10 mouse cellular contexts compared by ENCODE assay signal in genomic region chr9:57968166-57968771, GRCm38 (mm10). TPM values are rescaled to one million over a fixed set of nuclear protein-coding genes. Genes with fewer than 3 reads are reported as not detected.
DNase-seq lines count a peak whose midpoint lies in the region; ATAC-seq and TF ChIP-seq lines count a peak whose summit lies in the region.
"Had no signal": no experiment of that assay in that cellular context is flagged by ENCODE, and none has a peak within 500 bp of the region (broad histone marks: within the 10 kb centered on the region; RNA-seq: fewer than 3 reads in every experiment).

No protein-coding gene starts in this region.

- no peak overlapping the region for H3K9ac ChIP-seq in heart, postnatal 0 days (replicated peaks; ENCODE audit: low read depth, low read length)
- H3K9ac ChIP-seq in hindbrain, embryonic 11.5 days (ENCODE audit: low read depth, low read length) = no peak overlapping the region
- H3K9ac ChIP-seq in stomach, postnatal 0 days (ENCODE audit: low read length) = no peak overlapping the region

- ATAC-seq in heart, postnatal 0 days (ENCODE audit: insufficient read depth, low read depth) = no peak
- peak; percentile 53 for ATAC-seq in common myeloid progenitor, adult 5-6 weeks (replicated peaks; ENCODE audit: low read depth, poor library complexity, severe bottlenecking)
- ATAC-seq in hindbrain, embryonic 11.5 days (ENCODE audit: low FRiP score) = no peak
- no peak for ATAC-seq in stomach, postnatal 0 days (ENCODE audit: low FRiP score, low TSS enrichment)

- no peak overlapping the region for H3K4me3 ChIP-seq in heart, postnatal 0 days (ENCODE audit: low read depth, low read length)
- no peak overlapping the region for H3K4me3 ChIP-seq in hindbrain, embryonic 11.5 days (ENCODE audit: low read depth, low read length)
- H3K4me3 ChIP-seq in stomach, postnatal 0 days (ENCODE audit: low read depth, low read length) = no peak overlapping the region
- H3K4me3 ChIP-seq: hindbrain, embryonic 10.5 days had no signal

- 80% methylated on average over 9 of the region's 9 CpGs for WGBS in heart, postnatal 0 days
- 86% methylated on average over 9 of the region's 9 CpGs for WGBS in hindbrain, embryonic 11.5 days
- WGBS in stomach, postnatal 0 days = 80% methylated on average over 9 of the region's 9 CpGs

- no peak for DNase-seq in heart, postnatal 0 days (ENCODE audit: low spot score)
- no peak for DNase-seq in heart, postnatal 14 days
- peak; percentile 45 for DNase-seq in CD4-positive helper T cell, adult 2 months (ENCODE audit: low read depth, low spot score)
- DNase-seq in naive thymus-derived CD4-positive, alpha-beta T cell, adult 2 months (ENCODE audit: low read depth) = peak; percentile 40
- DNase-seq in hindbrain, embryonic 11.5 days (ENCODE audit: low spot score) = no peak
- DNase-seq in stomach, postnatal 0 days (ENCODE audit: low spot score) = no peak
- no peak for DNase-seq in ovary, adult 18-20 months (ENCODE audit: low spot score)

- TF ChIP-seq EP300 in heart, postnatal 0 days (IDR thresholded peaks at IDR 0.05; ENCODE audit: low read depth) = no peak
- no peak for TF ChIP-seq EP300 in stomach, postnatal 0 days (optimal IDR thresholded peaks at IDR 0.05)

- H3K4me1 ChIP-seq in heart, postnatal 0 days (ENCODE audit: control insufficient read depth, insufficient read depth) = peaks cover 34% of the 10 kb centered on the region
- H3K4me1 ChIP-seq in hindbrain, embryonic 11.5 days (replicated peaks; ENCODE audit: control insufficient read depth, insufficient read depth, low read length) = no peaks in the 10 kb centered on the region
- peaks cover 4% of the 10 kb centered on the region; the same call in 1 of the 2 replicates for H3K4me1 ChIP-seq in stomach, postnatal 0 days (replicated peaks; ENCODE audit: control insufficient read depth, insufficient read depth)

- intact Hi-C loops in heart, postnatal 14 days (cut with DNase I) = no loop called here

- H3K27me3 ChIP-seq in heart, postnatal 0 days (ENCODE audit: control insufficient read depth, insufficient read depth, low read length) = no peaks in the 10 kb centered on the region
- H3K27me3 ChIP-seq in hindbrain, embryonic 11.5 days (ENCODE audit: control insufficient read depth, insufficient read depth, low read length) = no peaks in the 10 kb centered on the region
- H3K27me3 ChIP-seq in stomach, postnatal 0 days (ENCODE audit: control insufficient read depth, insufficient read depth, low read length) = no peaks in the 10 kb centered on the region

- no peak overlapping the region for H3K4me2 ChIP-seq in heart, postnatal 0 days (ENCODE audit: low read depth, low read length)
- H3K4me2 ChIP-seq in hindbrain, embryonic 11.5 days (replicated peaks; ENCODE audit: low read depth, low read length) = no peak overlapping the region
- H3K4me2 ChIP-seq in stomach, postnatal 0 days (replicated peaks; ENCODE audit: low read depth) = no peak overlapping the region
- H3K4me2 ChIP-seq: midbrain, embryonic 11.5 days had no signal

- no peaks in the 10 kb centered on the region for H3K9me3 ChIP-seq in heart, postnatal 0 days (replicated peaks; ENCODE audit: control insufficient read depth, low read length)
- no peaks in the 10 kb centered on the region for H3K9me3 ChIP-seq in hindbrain, embryonic 11.5 days (ENCODE audit: control insufficient read depth, low read length)
- no peaks in the 10 kb centered on the region for H3K9me3 ChIP-seq in stomach, postnatal 0 days (ENCODE audit: control insufficient read depth, low read length)
- H3K9me3 ChIP-seq: hindbrain, embryonic 10.5 days had no signal

- H3K36me3 ChIP-seq in heart, postnatal 0 days (replicated peaks; ENCODE audit: control insufficient read depth, insufficient read depth, low read length) = no peaks in the 10 kb centered on the region
- no peaks in the 10 kb centered on the region for H3K36me3 ChIP-seq in hindbrain, embryonic 11.5 days (ENCODE audit: control insufficient read depth, insufficient read depth, low read length)
- H3K36me3 ChIP-seq in stomach, postnatal 0 days (ENCODE audit: control insufficient read depth, insufficient read depth, low read length) = no peaks in the 10 kb centered on the region
- H3K36me3 ChIP-seq: hindbrain, embryonic 10.5 days had no signal

- TF ChIP-seq CTCF in heart, postnatal 0 days (IDR thresholded peaks at IDR 0.05; ENCODE audit: low read depth) = no peak
- TF ChIP-seq CTCF in stomach, postnatal 0 days (IDR thresholded peaks at IDR 0.05; ENCODE audit: low read depth) = no peak

- peak overlapping the region; percentile 80 for H3K27ac ChIP-seq in heart, postnatal 0 days (ENCODE audit: low read depth)
- no peak overlapping the region for H3K27ac ChIP-seq in hindbrain, embryonic 11.5 days (ENCODE audit: low read depth, low read length)
- H3K27ac ChIP-seq in stomach, postnatal 0 days (replicated peaks) = no peak overlapping the region

RNA-seq across cellular contexts. Expression of gene Sema7a, which starts 28.4 kb away (rescaled TPM):
- 12.4 and 16.8 TPM in 2 replicates for total RNA-seq in heart, postnatal 0 days (2014; rRNA removed; ENCODE audit: low replicate concordance)
- polyA plus RNA-seq in heart, postnatal 0 days (2015; fragmentation: Nextera tagmentation; extraction: Ambion mirVana) = 0.63 and 1.2 TPM in 2 replicates
- 10 to 100 TPM; 38.9 to 43.7 TPM for total RNA-seq in heart, postnatal 14 days (2021)
- 0.44 and 0.55 TPM in 2 replicates for total RNA-seq in common myeloid progenitor, adult 5-6 weeks (2017)
- 2.0 and 3.6 TPM in 2 replicates for polyA plus RNA-seq in hindbrain, embryonic 11.5 days (2014; fragmentation: Nextera tagmentation; extraction: Ambion mirVana)
- 0.68 and 1.0 TPM in 2 replicates for polyA plus RNA-seq in stomach, postnatal 0 days (2015; fragmentation: Nextera tagmentation; extraction: Ambion mirVana)

RNA-seq across cellular contexts. Expression of gene Cyp11a1, which starts 37.9 kb away (rescaled TPM):
- total RNA-seq in heart, postnatal 0 days (2014; rRNA removed; ENCODE audit: low replicate concordance) = 1.1 and 2.3 TPM in 2 replicates
- polyA plus RNA-seq in heart, postnatal 0 days (2015; fragmentation: Nextera tagmentation; extraction: Ambion mirVana) = 0.90 and 1.3 TPM in 2 replicates
- total RNA-seq in heart, postnatal 14 days (2021) = under 1 TPM; 0.17 to 0.63 TPM
- not detected in 2 replicates for total RNA-seq in common myeloid progenitor, adult 5-6 weeks (2017)
- polyA plus RNA-seq in hindbrain, embryonic 11.5 days (2014; fragmentation: Nextera tagmentation; extraction: Ambion mirVana) = not detected in 2 replicates
- 0.98 and 1.0 TPM in 2 replicates for polyA plus RNA-seq in stomach, postnatal 0 days (2015; fragmentation: Nextera tagmentation; extraction: Ambion mirVana)
- polyA plus RNA-seq: hindbrain, embryonic 10.5 days; midbrain, embryonic 11.5 days had no signal

RNA-seq across cellular contexts. Expression of gene Ubl7, which starts 57.5 kb away (rescaled TPM):
- 94.9 and 132 TPM in 2 replicates for total RNA-seq in heart, postnatal 0 days (2014; rRNA removed; ENCODE audit: low replicate concordance)
- polyA plus RNA-seq in heart, postnatal 0 days (2015; fragmentation: Nextera tagmentation; extraction: Ambion mirVana) = 139 TPM in 2 replicates
- total RNA-seq in heart, postnatal 14 days (2021) = 10 to 100 TPM; 70.7 to 73.5 TPM
- 11.9 and 25.7 TPM in 2 replicates for total RNA-seq in common myeloid progenitor, adult 5-6 weeks (2017)
- 121 and 122 TPM in 2 replicates for polyA plus RNA-seq in hindbrain, embryonic 11.5 days (2014; fragmentation: Nextera tagmentation; extraction: Ambion mirVana)
- polyA plus RNA-seq in stomach, postnatal 0 days (2015; fragmentation: Nextera tagmentation; extraction: Ambion mirVana) = 93.1 and 94.6 TPM in 2 replicates

Comparison
In these comparisons a context has a peak if more than half of its experiments do, and no peak if none do; other contexts are left out.
1. DNase-seq: peak in CD4-positive helper T cell, adult 2 months (single experiment) and naive thymus-derived CD4-positive, alpha-beta T cell, adult 2 months (single experiment); none in heart, postnatal 0 days (single experiment), heart, postnatal 14 days (0 of 2), hindbrain, embryonic 11.5 days (single experiment), stomach, postnatal 0 days (single experiment) and ovary, adult 18-20 months (single experiment).